Mouse (Mus musculus): ENCODE measurements around the gene Xrn2. TPM values are rescaled to one million over a fixed set of nuclear protein-coding genes. Genes with fewer than 3 reads are reported as not detected.

Gene Xrn2
- polyA plus RNA-seq (2015; fragmentation: Nextera tagmentation; extraction: Ambion mirVana), result 62.4 and 65.1 TPM in 2 replicates

DNA sequence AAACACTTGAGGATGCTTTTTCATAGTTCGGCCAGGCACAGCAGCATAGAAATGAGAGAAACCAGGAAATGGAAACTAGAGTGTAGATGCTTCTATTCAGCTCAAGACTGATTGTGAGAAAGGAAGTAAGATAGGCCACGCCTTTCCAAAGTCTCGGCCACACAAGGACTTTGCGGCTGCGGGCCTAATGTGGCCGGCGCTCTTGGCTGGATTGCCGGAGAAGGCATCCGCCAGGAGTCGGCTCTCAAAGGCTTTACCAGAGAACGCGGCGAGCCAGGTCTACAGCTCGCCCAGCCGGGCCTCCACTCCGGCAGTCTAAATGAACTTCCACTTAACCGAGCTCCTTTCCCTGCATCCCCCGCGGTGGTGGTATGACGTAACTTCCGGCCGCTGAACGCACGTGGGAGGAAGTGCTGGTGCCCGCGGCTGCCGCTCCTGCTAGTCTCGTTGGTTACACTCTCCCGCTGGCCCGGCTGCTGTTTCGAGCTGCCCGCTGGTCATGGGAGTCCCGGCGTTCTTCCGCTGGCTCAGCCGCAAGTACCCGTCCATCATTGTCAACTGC lies at the start of gene Xrn2:
Gene Xrn2, plus strand, starts transcription at position 374 of the 562 bp plus-strand sequence.
- under 1% methylated on average over 37 of the region's 37 CpGs for WGBS

GRCm38 (mm10) chr2:146975024-146975423 lies 37.8 kb upstream of the Xrn2 start:
- Histone ChIP-seq H3K36me3 (no peaks in the 10 kb centered on the region), H3K27ac (replicated peaks) (no peak overlapping the region), H3K4me1 (replicated peaks) (no peaks in the 10 kb centered on the region), H3K4me2 (no peak overlapping the region), H3K27me3 (no peaks in the 10 kb centered on the region), H3K4me3 (no peak overlapping the region), H3K9ac (no peak overlapping the region), H3K9me3 (no peaks in the 10 kb centered on the region)
- 94% methylated on average over 3 of the region's 3 CpGs for WGBS
- no peak for ATAC-seq (ENCODE audit: low FRiP score, low read depth)

More for the DNA sequence above, at the start of gene Xrn2:
- no peaks in the 10 kb centered on the region for H3K36me3 ChIP-seq
- H3K4me2 ChIP-seq, result peak within 1 kb of the TSS; percentile 69
- H3K27ac ChIP-seq (replicated peaks), result peak within 1 kb of the TSS; percentile 99
- H3K27me3 ChIP-seq, result no peaks in the 10 kb centered on the region
- H3K4me1 ChIP-seq (replicated peaks), result peaks cover 30% of the 10 kb centered on the region
- no peaks in the 10 kb centered on the region for H3K9me3 ChIP-seq
- peak within 1 kb of the TSS; percentile 91 for H3K9ac ChIP-seq
- ATAC-seq (ENCODE audit: low FRiP score, low read depth), result peak; percentile 96
- H3K4me3 ChIP-seq, result peak within 1 kb of the TSS; percentile 93

DNA sequence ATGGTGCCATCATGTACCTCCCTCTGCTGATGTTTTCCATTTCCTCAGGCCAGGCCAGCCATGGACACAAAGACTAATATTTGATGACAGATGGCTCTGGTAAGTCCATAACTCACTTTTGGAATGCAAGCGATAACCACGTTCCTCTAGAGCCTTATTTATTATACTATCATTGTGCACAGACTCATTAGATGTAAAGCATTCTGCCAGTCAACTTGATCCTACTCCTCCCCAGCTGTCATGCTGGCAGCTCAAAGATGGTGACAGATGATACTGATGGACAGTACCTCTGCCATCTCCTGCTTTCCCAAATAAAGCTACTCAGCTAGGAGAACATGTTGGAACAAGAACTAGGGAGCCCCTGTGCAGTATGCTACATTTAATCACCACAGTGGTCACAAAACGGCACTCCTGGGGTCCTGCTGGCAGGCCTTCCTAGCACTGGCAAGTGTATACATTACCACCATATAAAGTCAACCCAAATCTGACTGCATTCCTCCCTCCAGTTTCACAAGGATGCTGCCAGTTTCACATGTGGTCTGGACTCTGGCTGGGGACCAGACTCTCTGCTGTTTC lies 37.3 kb upstream of the Xrn2 start:
- Histone ChIP-seq H3K9me3 (no peaks in the 10 kb centered on the region), H3K9ac (no peak overlapping the region), H3K4me1 (replicated peaks) (no peaks in the 10 kb centered on the region), H3K36me3 (no peaks in the 10 kb centered on the region), H3K27me3 (no peaks in the 10 kb centered on the region), H3K27ac (replicated peaks) (no peak overlapping the region), H3K4me2 (no peak overlapping the region), H3K4me3 (no peak overlapping the region)
- ATAC-seq (ENCODE audit: low FRiP score, low read depth), result 0 out of 2 replicates have a peak, but pooled peaks have one; percentile 19
- 66% methylated on average over 3 of the region's 3 CpGs for WGBS

DNA sequence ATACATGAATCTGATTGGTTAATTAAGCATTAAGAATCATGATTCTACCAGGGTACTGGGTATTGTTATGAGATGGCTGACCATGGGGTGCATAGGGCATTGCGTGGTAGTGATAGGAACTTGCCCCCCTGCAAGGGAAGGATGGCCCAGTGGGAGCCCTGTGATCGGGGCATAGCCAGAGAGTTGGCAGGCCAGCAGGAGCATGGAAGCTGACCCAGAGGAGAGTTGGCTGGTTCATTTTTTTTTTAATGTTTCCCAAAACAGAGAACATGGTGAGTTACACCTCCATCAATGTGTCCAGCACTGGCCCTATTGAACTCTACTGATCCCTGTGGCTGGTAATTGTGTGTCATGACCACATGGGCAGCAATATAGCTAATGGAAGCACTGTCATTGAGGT lies 30.0 kb upstream of the Xrn2 start:
- 0 out of 2 replicates have a peak, but pooled peaks cover 3% of the 10 kb centered on the region for H3K27me3 ChIP-seq
- H3K4me3 ChIP-seq, result no peak overlapping the region
- H3K4me2 ChIP-seq, result no peak overlapping the region
- no peak overlapping the region for H3K27ac ChIP-seq (replicated peaks)
- no peaks in the 10 kb centered on the region for H3K4me1 ChIP-seq (replicated peaks)
- no peaks in the 10 kb centered on the region for H3K9me3 ChIP-seq
- no peaks in the 10 kb centered on the region for H3K36me3 ChIP-seq
- 92% methylated on average over 2 of the region's 2 CpGs for WGBS
- ATAC-seq (ENCODE audit: low FRiP score, low read depth), result no peak
- H3K9ac ChIP-seq, result no peak overlapping the region

DNA sequence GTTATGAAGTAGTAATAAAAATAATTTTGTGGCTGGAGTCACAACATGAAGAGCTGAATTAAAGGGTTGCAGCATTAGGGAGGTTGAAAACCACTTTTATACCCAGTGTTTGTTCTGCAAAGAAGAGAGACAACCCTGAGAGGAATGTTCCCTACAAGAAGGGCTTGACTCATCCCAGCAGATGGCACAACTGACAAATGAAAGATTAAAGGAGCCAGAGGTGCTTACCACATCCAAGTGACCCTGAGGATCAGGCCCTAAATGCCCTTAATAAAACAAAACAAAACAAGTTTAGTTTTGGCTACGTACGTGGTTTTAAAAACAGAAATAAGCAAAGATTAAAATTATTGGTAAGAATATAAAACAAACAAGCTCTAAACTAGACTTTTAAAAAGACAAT lies 28.0 kb upstream of the Xrn2 start:
- H3K9me3 ChIP-seq, result no peaks in the 10 kb centered on the region
- no peak for ATAC-seq (ENCODE audit: low FRiP score, low read depth)
- H3K27ac ChIP-seq (replicated peaks), result no peak overlapping the region
- 0 out of 2 replicates have a peak, but pooled peaks cover 3% of the 10 kb centered on the region for H3K27me3 ChIP-seq
- H3K9ac ChIP-seq, result no peak overlapping the region
- no peaks in the 10 kb centered on the region for H3K36me3 ChIP-seq
- no peak overlapping the region for H3K4me2 ChIP-seq
- no peaks in the 10 kb centered on the region for H3K4me1 ChIP-seq (replicated peaks)
- H3K4me3 ChIP-seq, result no peak overlapping the region
- WGBS, result 96% methylated on average over 2 of the region's 2 CpGs

GRCm38 (mm10) chr2:146985807-146986206 lies 27.0 kb upstream of the Xrn2 start:
- ATAC-seq (ENCODE audit: low FRiP score, low read depth), result no peak
- no peak overlapping the region for H3K4me3 ChIP-seq
- WGBS, result 91% methylated on average over 1 of the region's 1 CpGs

GRCm38 (mm10) chr2:146986429-146986828 lies 26.4 kb upstream of the Xrn2 start:
- Histone ChIP-seq H3K4me2 (no peak overlapping the region), H3K9me3 (no peaks in the 10 kb centered on the region), H3K27me3 (0 out of 2 replicates have a peak, but pooled peaks cover 3% of the 10 kb centered on the region), H3K4me1 (replicated peaks) (no peaks in the 10 kb centered on the region), H3K36me3 (no peaks in the 10 kb centered on the region), H3K4me3 (no peak overlapping the region), H3K9ac (no peak overlapping the region), H3K27ac (replicated peaks) (no peak overlapping the region)
- no peak for ATAC-seq (ENCODE audit: low FRiP score, low read depth)

More at GRCm38 (mm10) chr2:146985807-146986206, 27.0 kb upstream of the Xrn2 start:
- no peak overlapping the region for H3K9ac ChIP-seq
- no peaks in the 10 kb centered on the region for H3K36me3 ChIP-seq
- no peak overlapping the region for H3K4me2 ChIP-seq
- 0 out of 2 replicates have a peak, but pooled peaks cover 3% of the 10 kb centered on the region for H3K27me3 ChIP-seq
- H3K4me1 ChIP-seq (replicated peaks), result no peaks in the 10 kb centered on the region
- no peak overlapping the region for H3K27ac ChIP-seq (replicated peaks)
- no peaks in the 10 kb centered on the region for H3K9me3 ChIP-seq

DNA sequence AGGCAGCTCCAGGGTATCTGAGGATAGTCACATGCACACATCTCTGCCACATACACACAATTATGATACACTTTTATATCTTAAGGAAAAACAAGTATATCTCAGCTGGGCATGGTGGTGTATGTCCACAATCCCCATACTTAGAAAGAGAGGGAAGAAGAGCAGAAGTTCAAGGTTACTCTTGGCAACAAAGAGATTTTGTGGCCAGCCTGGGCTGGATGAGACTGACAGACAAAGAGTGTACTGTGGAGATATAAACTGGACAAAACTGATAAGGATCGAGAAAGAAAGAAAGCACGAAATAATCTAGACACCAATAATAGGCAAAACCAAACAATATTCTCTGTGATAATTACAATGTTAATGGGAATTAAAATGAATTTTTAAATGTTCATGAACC lies 5.5 kb upstream of the Xrn2 start:
- no peak overlapping the region for H3K4me3 ChIP-seq
- 92% methylated on average over 2 of the region's 2 CpGs for WGBS
- no peaks in the 10 kb centered on the region for H3K27me3 ChIP-seq

GRCm38 (mm10) chr2:147009084-147009483 lies 3.7 kb upstream of the Xrn2 start:
- no peak overlapping the region for H3K27ac ChIP-seq (replicated peaks)
- H3K9ac ChIP-seq, result no peak overlapping the region
- H3K4me1 ChIP-seq (replicated peaks), result peaks cover 14% of the 10 kb centered on the region
- H3K27me3 ChIP-seq, result no peaks in the 10 kb centered on the region
- ATAC-seq (ENCODE audit: low FRiP score, low read depth), result no peak
- no peak overlapping the region for H3K4me2 ChIP-seq
- no peak overlapping the region for H3K4me3 ChIP-seq
- H3K9me3 ChIP-seq, result no peaks in the 10 kb centered on the region
- no peaks in the 10 kb centered on the region for H3K36me3 ChIP-seq

More for the DNA sequence above, 5.5 kb upstream of the Xrn2 start:
- ATAC-seq (ENCODE audit: low FRiP score, low read depth), result no peak
- H3K9me3 ChIP-seq, result no peaks in the 10 kb centered on the region
- peaks cover 9% of the 10 kb centered on the region for H3K4me1 ChIP-seq (replicated peaks)
- no peaks in the 10 kb centered on the region for H3K36me3 ChIP-seq
- no peak overlapping the region for H3K4me2 ChIP-seq
- no peak overlapping the region for H3K9ac ChIP-seq
- no peak overlapping the region for H3K27ac ChIP-seq (replicated peaks)

GRCm38 (mm10) chr2:147010141-147010540 lies 2.7 kb upstream of the Xrn2 start:
- H3K9ac ChIP-seq, result no peak overlapping the region
- WGBS, result 92% methylated on average over 4 of the region's 4 CpGs
- peaks cover 24% of the 10 kb centered on the region for H3K4me1 ChIP-seq (replicated peaks)
- no peaks in the 10 kb centered on the region for H3K27me3 ChIP-seq
- no peak overlapping the region for H3K4me2 ChIP-seq
- ATAC-seq (ENCODE audit: low FRiP score, low read depth), result no peak
- no peak overlapping the region for H3K4me3 ChIP-seq
- H3K27ac ChIP-seq (replicated peaks), result no peak overlapping the region
- no peaks in the 10 kb centered on the region for H3K9me3 ChIP-seq
- no peaks in the 10 kb centered on the region for H3K36me3 ChIP-seq

- H3K9me3 ChIP-seq, result no peaks in the 10 kb centered on the region
- H3K27me3 ChIP-seq, result no peaks in the 10 kb centered on the region
- no peaks in the 10 kb centered on the region for H3K36me3 ChIP-seq
- H3K27ac ChIP-seq (replicated peaks), result no peak overlapping the region
- no peak overlapping the region for H3K4me2 ChIP-seq
- no peak overlapping the region for H3K4me3 ChIP-seq
- no peak overlapping the region for H3K9ac ChIP-seq
- WGBS, result 98% methylated on average over 9 of the region's 9 CpGs
- ATAC-seq (ENCODE audit: low FRiP score, low read depth), result no peak
- peaks cover 30% of the 10 kb centered on the region for H3K4me1 ChIP-seq (replicated peaks)
These were observed 1.8 kb upstream of the Xrn2 start for GRCm38 (mm10) chr2:147010952-147011351.

GRCm38 (mm10) chr2:147011474-147012140 lies 1.2 kb upstream of the Xrn2 start:
- H3K27me3 ChIP-seq, result no peaks in the 10 kb centered on the region
- no peak for ATAC-seq (ENCODE audit: low FRiP score, low read depth)
- peak overlapping the region; percentile 91 for H3K9ac ChIP-seq
- H3K4me2 ChIP-seq, result peak overlapping the region; percentile 69
- no peaks in the 10 kb centered on the region for H3K36me3 ChIP-seq
- H3K9me3 ChIP-seq, result no peaks in the 10 kb centered on the region
- peaks cover 30% of the 10 kb centered on the region for H3K4me1 ChIP-seq (replicated peaks)
- 77% methylated on average over 3 of the region's 3 CpGs for WGBS
- peak overlapping the region; percentile 93; the same call in 1 of the 2 replicates for H3K4me3 ChIP-seq
- peak overlapping the region; percentile 99; the same call in 1 of the 2 replicates for H3K27ac ChIP-seq (replicated peaks)

All from hindbrain, embryonic 15.5 days (tissue).